Mouse (Mus musculus) forebrain, postnatal 0 days (tissue): ENCODE measurements around the gene Tbc1d9b. TPM values are rescaled to one million over a fixed set of nuclear protein-coding genes. Genes with fewer than 3 reads are reported as not detected.

Experiments used
- ATAC-seq: fragments of 200-750 bp; cut with Nextera tagmentation; 2 replicates; pipeline ENCODE4 v1.8.0; 2017; ENCODE audit warnings: mild to moderate bottlenecking, moderate library complexity
- DNase-seq: peaks from one replicate; pipeline ENCODE4 v3.0.0-alpha.2; 2015
- H3K27ac ChIP-seq: fragments of 300-500 bp; sonication (generic); 2 replicates; pipeline ENCODE4 v1.5.1; 2014; ENCODE audit warnings: low read depth, mild to moderate bottlenecking, antibody characterized with exemption, low read length, moderate library complexity, mixed read lengths
- H3K27me3 ChIP-seq: fragments of 300-500 bp; sonication (generic); 2 replicates; pipeline ENCODE4 v1.6.1; 2014; ENCODE audit warnings: mild to moderate bottlenecking, low read length, mixed read lengths; ENCODE audit not compliant: insufficient read depth
- H3K36me3 ChIP-seq: fragments of 300-500 bp; sonication (generic); 2 replicates; pipeline ENCODE4 v1.6.1; 2014; ENCODE audit warnings: mild to moderate bottlenecking, moderate library complexity; ENCODE audit not compliant: insufficient read depth
- H3K4me1 ChIP-seq: fragments of 300-500 bp; sonication (generic); 2 replicates; pipeline ENCODE4 v1.6.1; 2014; ENCODE audit warnings: antibody characterized with exemption; ENCODE audit not compliant: insufficient read depth
- H3K4me2 ChIP-seq: fragments of 300-500 bp; sonication (generic); 2 replicates; pipeline ENCODE4 v1.6.1; 2014; ENCODE audit warnings: low read depth, mild to moderate bottlenecking, moderate library complexity
- H3K4me3 ChIP-seq: fragments of 300-500 bp; sonication (generic); 2 replicates; pipeline ENCODE4 v1.5.1; 2014; ENCODE audit warnings: low read depth, low read length, mixed read lengths
- H3K9ac ChIP-seq: fragments of 300-500 bp; sonication (generic); 2 replicates; pipeline ENCODE4 v1.6.1; 2014; ENCODE audit warnings: mild to moderate bottlenecking
- H3K9me3 ChIP-seq: fragments of 300-500 bp; sonication (generic); 2 replicates; pipeline ENCODE4 v1.6.1; 2016; ENCODE audit warnings: low read length
- CTCF ChIP-seq: sonication (generic); IDR thresholded peaks from 2 replicates; pipeline ENCODE4 v1.5.1; 2016; ENCODE audit warnings: antibody characterized with exemption, control low read depth, low read depth
- WGBS: fragments of 180-500 bp; shearing (Covaris S2); extraction: QIAGEN DNeasy Blood & Tissue Kit; methylation state at CpG from one replicate; pipeline ENCODE4 v1.1.7; 2014; 5-methylcytosine and 5-hydroxymethylcytosine counted together
- polyA plus RNA-seq: library from polyadenylated mRNA; unstranded; fragments of >200 nt; fragmentation: Nextera tagmentation; extraction: Ambion mirVana; gene quantifications from 2 replicates; pipeline ENCODE4 v1.2.1, GENCODE M21; 2015
- total RNA-seq: library from RNA; depleted of rRNA; stranded (reverse); fragments of >200 nt; gene quantifications from 2 replicates; pipeline ENCODE4 v1.2.3, GENCODE M21; 2014

The Tbc1d9b gene
- total and polyA plus RNA-seq, 2 experiments from 2014 or later, result 30.4 to 59.3 TPM

DNA sequence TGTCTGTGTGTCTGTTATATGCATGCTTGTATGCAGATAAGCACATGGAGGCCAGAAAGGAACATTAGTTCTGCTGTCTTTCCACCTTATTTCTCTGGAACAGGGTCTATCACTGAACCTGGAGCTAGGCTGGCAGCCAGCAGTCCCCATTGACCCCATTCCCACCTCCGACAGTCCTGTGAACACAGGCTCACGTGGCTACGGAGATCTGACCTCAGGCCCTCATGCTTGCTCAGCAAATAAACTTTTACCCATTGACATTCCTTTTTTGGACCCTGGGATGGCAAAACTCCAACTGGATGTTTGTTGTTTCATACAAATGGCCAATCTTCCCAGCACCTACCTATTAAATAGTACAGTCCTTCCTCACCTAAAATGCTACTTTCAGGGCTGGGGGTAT is 45.2 kb downstream of the Tbc1d9b start:
- WGBS, result 82% methylated on average over 3 of the region's 3 CpGs
- H3K4me1 ChIP-seq, result peaks cover 4% of the 10 kb centered on the region; the same call in 1 of the 2 replicates
- ATAC-seq (no peak), DNase-seq (no peak)
- H3K4me3 ChIP-seq, result no peak overlapping the region
- no peak overlapping the region for H3K27ac ChIP-seq
- H3K27me3 ChIP-seq, result no peaks in the 10 kb centered on the region
- peaks cover 33% of the 10 kb centered on the region for H3K36me3 ChIP-seq
- no peaks in the 10 kb centered on the region for H3K9me3 ChIP-seq
- no peak overlapping the region for H3K9ac ChIP-seq
- TF ChIP-seq CTCF, result no peak
- no peak overlapping the region for H3K4me2 ChIP-seq

DNA sequence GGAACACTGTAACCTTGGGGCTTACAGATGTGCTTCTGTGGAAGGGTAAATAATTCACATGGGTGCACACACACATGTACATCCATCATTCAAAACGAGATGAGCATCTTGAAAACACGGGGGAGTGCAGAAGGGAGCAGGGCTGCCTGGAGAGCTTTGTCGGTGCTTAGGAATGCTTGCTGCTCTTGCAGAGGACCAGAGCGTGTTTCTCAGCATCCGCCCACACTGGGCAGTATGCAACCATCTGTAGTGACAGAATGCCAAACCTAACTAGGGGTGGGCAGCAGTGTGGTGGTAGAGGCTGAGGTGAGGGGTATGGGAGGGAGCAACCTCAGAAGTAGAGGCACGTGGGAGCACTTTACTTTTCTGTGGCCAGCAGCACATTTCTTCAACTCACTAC is 45.9 kb downstream of the Tbc1d9b start:
- no peak overlapping the region for H3K9ac ChIP-seq
- peaks cover 32% of the 10 kb centered on the region for H3K36me3 ChIP-seq
- DNase-seq (no peak), ATAC-seq (no peak)
- no peaks in the 10 kb centered on the region for H3K9me3 ChIP-seq
- 82% methylated on average over 6 of the region's 6 CpGs for WGBS
- no peaks in the 10 kb centered on the region for H3K27me3 ChIP-seq
- H3K4me2 ChIP-seq, result no peak overlapping the region
- H3K4me1 ChIP-seq, result peaks cover 4% of the 10 kb centered on the region; the same call in 1 of the 2 replicates
- no peak overlapping the region for H3K4me3 ChIP-seq
- TF ChIP-seq CTCF, result no peak
- no peak overlapping the region for H3K27ac ChIP-seq

DNA sequence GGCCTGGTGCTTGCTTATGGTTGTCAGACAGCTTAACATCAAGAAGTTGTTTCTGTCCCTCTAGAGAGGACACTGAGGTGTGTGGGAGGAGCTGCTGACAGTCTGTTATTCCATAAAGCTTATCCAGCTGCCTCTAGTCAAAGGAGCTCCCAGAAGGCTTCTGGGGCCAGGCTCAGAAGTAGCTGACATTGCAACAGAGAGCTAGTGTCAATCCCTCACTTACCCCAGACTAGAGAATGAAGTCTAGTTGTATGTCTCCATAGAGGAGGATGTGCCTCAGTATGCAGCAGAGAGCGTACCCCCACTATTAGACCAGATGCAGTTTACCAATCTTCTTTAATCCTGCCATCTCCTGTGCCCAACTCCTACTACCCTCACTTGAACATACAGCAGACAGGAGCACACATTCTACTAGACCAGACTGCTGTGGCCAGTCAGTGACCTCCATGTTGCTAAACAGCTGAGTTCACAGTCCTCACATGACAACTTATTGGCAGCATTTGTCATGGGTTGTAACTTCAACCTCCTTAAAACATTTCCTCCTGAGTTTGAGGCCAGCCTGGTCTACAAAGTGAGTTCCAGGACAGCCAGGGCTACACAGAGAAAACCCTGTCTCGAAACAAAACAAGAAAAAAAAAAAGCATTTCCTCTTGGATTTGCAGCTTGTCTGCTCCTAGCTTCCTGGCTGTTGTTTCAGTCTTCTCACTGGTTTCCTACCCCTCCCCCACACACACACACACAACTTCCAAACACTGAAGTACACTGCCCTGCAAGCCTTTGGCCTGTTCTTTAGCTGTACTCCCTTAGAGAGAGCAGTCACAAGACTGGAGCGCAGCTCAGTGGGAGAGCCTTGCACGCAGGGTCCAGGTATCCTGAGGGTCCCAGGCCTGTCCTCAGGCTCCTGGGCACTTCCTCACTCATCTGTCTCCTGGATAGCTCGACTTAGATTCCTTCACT is 47.6 kb downstream of the Tbc1d9b start:
- DNase-seq, result no peak
- WGBS, result 83% methylated on average over 5 of the region's 5 CpGs
- Histone ChIP-seq H3K4me1 (peaks cover 4% of the 10 kb centered on the region; the same call in 1 of the 2 replicates), H3K27ac (no peak overlapping the region), H3K9ac (no peak overlapping the region), H3K36me3 (peaks cover 43% of the 10 kb centered on the region), H3K9me3 (no peaks in the 10 kb centered on the region), H3K4me2 (no peak overlapping the region), H3K27me3 (no peaks in the 10 kb centered on the region), H3K4me3 (no peak overlapping the region)
- no peak for TF ChIP-seq CTCF
- no peak for ATAC-seq

DNA sequence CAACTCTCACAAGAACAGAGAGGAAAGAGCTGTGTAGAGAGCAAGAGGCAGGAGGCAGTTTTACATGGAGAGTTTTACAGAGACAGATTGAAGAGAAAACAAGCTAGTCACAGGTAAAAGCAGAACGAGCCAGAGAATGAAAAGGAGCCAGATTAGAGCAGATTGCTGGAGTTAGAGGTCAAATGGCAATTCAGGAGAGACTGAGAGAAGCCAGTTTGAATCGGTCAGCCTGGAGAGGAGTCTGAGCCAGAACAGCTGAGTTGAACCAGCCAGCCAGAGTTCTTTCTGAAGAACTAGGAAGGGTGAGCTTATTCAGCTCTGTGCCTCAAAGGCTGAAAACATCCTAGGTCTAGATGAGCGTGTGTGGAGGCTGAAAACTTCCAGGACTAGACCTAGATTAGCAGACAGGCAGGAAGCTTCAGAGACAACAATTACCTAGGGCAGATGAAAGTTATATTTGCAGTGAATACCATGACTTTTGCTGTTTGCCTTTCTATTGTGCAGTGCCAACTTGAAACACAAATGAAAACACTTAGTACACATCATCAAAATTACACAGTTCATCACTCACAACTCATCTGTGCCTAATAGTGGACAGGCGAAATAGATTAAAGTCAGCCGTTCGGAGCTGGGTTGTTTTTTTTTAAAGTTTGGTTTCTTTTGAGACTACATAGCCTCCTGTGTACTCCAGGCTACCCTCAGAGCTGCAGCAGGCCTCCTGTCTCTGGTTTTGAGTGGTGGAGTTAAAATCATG is 49.5 kb downstream of the Tbc1d9b start:
- H3K4me2 ChIP-seq, result no peak overlapping the region
- DNase-seq (no peak), ATAC-seq (no peak)
- peaks cover 46% of the 10 kb centered on the region for H3K36me3 ChIP-seq
- no peak overlapping the region for H3K4me3 ChIP-seq
- no peak overlapping the region for H3K9ac ChIP-seq
- no peaks in the 10 kb centered on the region for H3K27me3 ChIP-seq
- 83% methylated on average over 6 of the region's 6 CpGs for WGBS
- H3K4me1 ChIP-seq, result peaks cover under 1% of the 10 kb centered on the region; the same call in 1 of the 2 replicates
- no peak for TF ChIP-seq CTCF
- no peaks in the 10 kb centered on the region for H3K9me3 ChIP-seq
- H3K27ac ChIP-seq, result no peak overlapping the region

DNA sequence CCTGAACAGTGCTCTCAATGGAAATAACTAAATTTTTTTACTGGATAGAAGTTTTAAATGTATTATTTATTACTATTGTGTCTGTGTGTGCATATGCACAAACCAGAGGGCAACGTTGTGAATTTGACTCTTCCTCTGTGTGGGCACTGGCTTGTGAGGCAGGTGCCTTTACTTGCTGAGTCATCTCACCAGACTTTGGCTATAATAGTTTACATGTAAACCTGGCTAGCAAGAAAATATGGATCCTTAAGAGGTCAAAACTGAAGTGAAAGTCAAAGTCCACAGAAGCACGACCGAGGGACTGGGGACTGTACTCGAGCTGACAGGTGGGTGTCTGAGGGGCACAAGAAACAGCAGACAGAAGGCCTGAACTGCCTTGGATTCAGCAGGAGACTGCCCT is 51.5 kb downstream of the Tbc1d9b start:
- Histone ChIP-seq H3K27me3 (no peaks in the 10 kb centered on the region), H3K4me3 (no peak overlapping the region), H3K9me3 (no peaks in the 10 kb centered on the region), H3K4me1 (no peaks in the 10 kb centered on the region), H3K36me3 (peaks cover 41% of the 10 kb centered on the region), H3K27ac (no peak overlapping the region), H3K4me2 (no peak overlapping the region), H3K9ac (no peak overlapping the region)
- ATAC-seq (no peak), DNase-seq (no peak)
- no peak for TF ChIP-seq CTCF
- WGBS, result 88% methylated on average over 4 of the region's 4 CpGs

DNA sequence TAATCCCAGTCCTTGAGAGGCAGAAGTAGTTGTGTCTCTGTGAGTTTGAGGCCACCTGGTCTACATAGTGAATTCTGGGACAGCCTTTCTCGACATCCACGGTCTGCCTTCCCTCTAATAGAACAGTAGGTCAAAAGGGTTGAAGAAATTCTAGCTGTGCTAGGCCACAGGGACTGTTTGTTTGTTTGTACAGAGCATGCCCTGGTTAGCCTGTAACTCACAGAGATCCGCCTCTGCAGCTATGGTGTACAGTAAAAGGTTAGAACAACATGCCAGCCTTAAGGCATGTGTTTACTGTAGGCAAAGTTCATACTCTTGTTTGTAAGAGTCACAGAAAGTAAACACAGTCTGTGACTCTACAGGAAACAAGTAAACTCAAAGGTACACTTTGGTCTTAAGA is 53.6 kb downstream of the Tbc1d9b start:
- H3K4me2 ChIP-seq, result no peak overlapping the region
- no peak for ATAC-seq

DNA sequence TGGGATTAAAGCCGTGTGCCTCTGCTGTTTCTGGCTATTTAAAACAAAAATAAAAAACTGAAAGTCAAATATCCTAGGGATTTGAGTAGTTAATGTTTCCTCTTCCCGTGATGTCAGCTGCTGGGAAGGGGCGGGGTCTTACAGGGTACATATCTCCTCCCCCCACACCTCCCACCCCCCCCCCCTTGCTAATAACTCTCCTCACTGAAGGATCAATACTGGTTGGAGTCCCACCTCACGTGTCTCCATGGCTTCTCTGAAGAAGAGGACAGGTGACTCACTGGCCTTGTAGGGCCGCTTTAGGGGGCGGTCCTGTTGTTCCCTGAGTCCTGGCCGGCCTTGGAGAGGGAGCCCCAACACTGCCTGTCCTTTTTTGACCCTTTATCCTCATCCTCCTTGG is 57.5 kb downstream of the Tbc1d9b start:
- no peaks in the 10 kb centered on the region for H3K9me3 ChIP-seq
- no peak for TF ChIP-seq CTCF
- H3K4me2 ChIP-seq, result no peak overlapping the region
- no peaks in the 10 kb centered on the region for H3K4me1 ChIP-seq
- no peak overlapping the region for H3K27ac ChIP-seq
- ATAC-seq (no peak), DNase-seq (no peak)
- peaks cover 8% of the 10 kb centered on the region for H3K36me3 ChIP-seq
- H3K4me3 ChIP-seq, result no peak overlapping the region
- 82% methylated on average over 7 of the region's 7 CpGs for WGBS
- H3K27me3 ChIP-seq, result no peaks in the 10 kb centered on the region
- H3K9ac ChIP-seq, result no peak overlapping the region

More for the DNA sequence above, 53.6 kb downstream of the Tbc1d9b start:
- H3K9ac ChIP-seq, result no peak overlapping the region
- H3K9me3 ChIP-seq, result no peaks in the 10 kb centered on the region
- 83% methylated on average over 3 of the region's 3 CpGs for WGBS
- no peaks in the 10 kb centered on the region for H3K27me3 ChIP-seq
- H3K27ac ChIP-seq, result no peak overlapping the region
- DNase-seq, result no peak
- H3K36me3 ChIP-seq, result peaks cover 30% of the 10 kb centered on the region
- no peak for TF ChIP-seq CTCF
- no peak overlapping the region for H3K4me3 ChIP-seq
- H3K4me1 ChIP-seq, result no peaks in the 10 kb centered on the region
